Mouse (Mus musculus) right cerebral cortex, postnatal 25 days (tissue): Measurements from ENCODE around the gene Smok2a.
A peak's percentile ranks its signal among the peaks of the same experiment; 100 is the strongest.
"Not testable (repeated sequence)": the region's sequence is repeated elsewhere in the genome, so short reads cannot be mapped to it uniquely, and the experiment has no call there.

ENCODE experiments used
- DNase-seq: peaks from one replicate; pipeline ENCODE4 v3.0.0; 2022

Smok2a gene

DNA sequence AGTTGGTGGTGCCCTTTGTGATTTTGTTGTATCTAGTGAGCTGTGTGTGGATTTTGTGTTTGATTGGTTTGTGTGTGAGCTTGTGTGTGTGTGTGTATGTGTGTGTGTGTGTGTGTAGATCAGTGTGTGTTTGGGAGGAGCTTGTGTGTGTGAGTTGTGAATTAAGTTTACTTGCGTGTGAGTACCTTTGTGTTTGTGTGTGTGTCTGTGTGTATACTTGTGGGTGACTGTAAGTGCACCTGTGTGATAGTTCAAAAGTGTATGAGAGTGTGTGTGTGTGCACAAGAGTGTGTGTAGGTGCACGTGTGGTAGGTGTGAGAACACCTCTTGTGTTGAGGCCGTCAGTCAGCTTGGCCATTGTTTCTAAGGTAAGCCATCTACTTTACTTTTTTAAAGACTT is at the start of gene Smok2a:
Gene Smok2a (plus strand): TSS at position 301 of the 400 bp plus-strand sequence.
- DNase-seq, result no peak

DNA sequence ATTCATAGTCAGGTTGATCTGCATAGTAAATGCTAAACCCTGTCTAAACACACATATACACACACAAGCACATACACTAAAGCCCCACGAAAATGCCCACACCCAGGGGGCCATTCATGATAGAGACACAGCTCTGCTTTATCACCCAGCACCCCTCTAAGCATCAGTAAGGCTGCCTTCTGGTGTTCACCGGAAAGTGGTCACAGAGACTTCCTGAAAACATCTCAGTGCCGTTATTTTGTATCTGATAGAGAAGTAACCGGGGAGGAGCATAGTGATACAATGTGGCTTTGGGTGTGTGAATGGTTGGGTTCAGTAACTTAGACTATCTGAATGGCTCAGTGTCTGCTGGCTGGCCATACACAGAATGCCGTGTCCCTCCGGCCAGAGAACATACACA is 47.4 kb upstream of the Smok2a start:
- not testable (repeated sequence) for DNase-seq

GRCm38 (mm10) chr17:13174029-13174428 is 47.0 kb upstream of the Smok2a start:
- DNase-seq, result not testable (repeated sequence)

GRCm38 (mm10) chr17:13175609-13176008 is 45.4 kb upstream of the Smok2a start:
- not testable (repeated sequence) for DNase-seq

GRCm38 (mm10) chr17:13177796-13178195 is 43.2 kb upstream of the Smok2a start:
- DNase-seq, result not testable (repeated sequence)

- not testable (repeated sequence) for DNase-seq
Observed at GRCm38 (mm10) chr17:13179021-13179420, 42.0 kb upstream of the Smok2a start.

- not testable (repeated sequence) for DNase-seq
Observed at GRCm38 (mm10) chr17:13180491-13180890, 40.5 kb upstream of the Smok2a start.

- DNase-seq, result not testable (repeated sequence)
Observed at GRCm38 (mm10) chr17:13182712-13183111, 38.3 kb upstream of the Smok2a start.

DNA sequence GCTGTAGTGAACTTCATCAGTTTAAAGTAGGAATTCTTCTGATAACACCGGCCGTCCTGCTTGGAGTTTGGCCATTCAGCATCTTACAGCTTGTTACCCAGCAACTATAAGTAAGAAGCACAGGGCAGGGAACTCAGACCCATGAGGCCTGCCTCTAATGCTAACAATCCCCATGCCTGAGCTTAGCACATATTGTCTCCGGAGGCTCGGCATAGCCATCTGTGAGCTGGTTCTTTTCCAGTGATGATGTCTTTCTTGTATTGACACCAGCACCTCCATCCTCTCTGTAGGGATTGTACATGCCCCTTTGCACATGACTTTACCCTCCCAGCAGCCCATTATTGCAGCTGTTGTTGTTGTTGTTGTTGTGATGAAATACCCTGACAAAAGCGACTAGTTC is 36.5 kb upstream of the Smok2a start:
- not testable (repeated sequence) for DNase-seq

DNA sequence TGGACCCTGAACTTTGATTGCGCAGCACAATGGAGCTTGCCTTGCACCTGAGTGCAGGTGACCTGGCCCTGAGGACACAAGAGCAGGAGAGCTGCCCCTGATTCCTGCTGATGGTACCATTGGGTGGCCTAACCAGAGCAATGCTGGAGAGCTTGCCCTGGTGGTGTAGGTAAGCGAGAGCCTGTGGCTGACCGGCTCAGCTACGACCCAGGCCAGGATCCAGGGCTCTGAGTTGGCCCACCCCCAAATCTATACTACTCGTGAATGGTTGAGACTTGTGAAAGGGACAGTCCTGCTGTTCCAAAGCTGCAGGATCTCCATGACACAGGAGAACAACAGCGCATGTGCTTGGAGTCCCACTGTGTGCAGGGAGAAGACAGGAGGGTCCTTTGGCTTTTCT is 34.4 kb upstream of the Smok2a start:
- DNase-seq, result not testable (repeated sequence)

- peak; percentile 27 for DNase-seq
Observed at GRCm38 (mm10) chr17:13187621-13188020, 33.4 kb upstream of the Smok2a start.

GRCm38 (mm10) chr17:13188846-13189245 is 32.1 kb upstream of the Smok2a start:
- not testable (repeated sequence) for DNase-seq

GRCm38 (mm10) chr17:13190836-13191583 is 30.0 kb upstream of the Smok2a start:
- not testable (repeated sequence) for DNase-seq

- not testable (repeated sequence) for DNase-seq
Observed at GRCm38 (mm10) chr17:13196486-13196885, 24.5 kb upstream of the Smok2a start.

DNA sequence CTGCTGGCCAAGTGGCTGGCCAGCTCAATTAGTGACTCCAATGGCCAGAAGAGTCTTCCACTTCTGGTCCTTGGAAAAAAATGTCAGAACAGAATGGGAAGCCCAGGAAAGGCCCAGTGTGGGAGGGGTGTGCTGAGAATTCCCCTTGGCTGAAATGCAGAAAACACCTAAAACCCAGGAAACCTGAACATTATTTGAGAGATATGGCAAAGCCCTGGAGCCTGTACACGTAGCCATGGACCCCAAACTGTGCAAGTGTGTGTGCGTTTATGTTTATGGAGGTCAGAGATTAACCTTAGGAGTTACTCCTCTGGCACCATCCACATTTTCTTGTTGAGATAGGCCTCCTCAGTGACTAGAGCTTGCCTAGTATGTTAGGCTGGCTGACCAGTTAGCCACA is 22.2 kb upstream of the Smok2a start:
- DNase-seq, result not testable (repeated sequence)

- not testable (repeated sequence) for DNase-seq
Observed at GRCm38 (mm10) chr17:13199880-13200409, 21.0 kb upstream of the Smok2a start.

DNA sequence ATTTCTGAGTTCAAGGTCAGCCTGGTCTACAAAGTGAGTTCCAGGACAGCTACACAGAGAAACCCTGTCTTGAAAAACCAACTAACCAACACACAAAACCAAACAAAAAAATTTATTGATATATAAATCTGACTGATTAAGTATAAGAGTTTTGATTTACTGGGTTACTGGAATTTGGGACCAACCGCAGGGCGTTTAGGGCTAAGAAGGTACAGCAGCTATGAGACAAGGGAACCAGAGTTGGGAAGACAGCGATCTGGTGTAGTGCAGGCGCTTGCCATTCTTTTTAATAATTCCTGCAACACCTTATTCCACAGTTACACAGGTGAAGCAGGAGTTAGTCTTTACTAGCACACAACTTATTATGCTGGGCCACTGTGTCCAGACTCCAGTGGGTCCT is 19.4 kb upstream of the Smok2a start:
- DNase-seq, result not testable (repeated sequence)

DNA sequence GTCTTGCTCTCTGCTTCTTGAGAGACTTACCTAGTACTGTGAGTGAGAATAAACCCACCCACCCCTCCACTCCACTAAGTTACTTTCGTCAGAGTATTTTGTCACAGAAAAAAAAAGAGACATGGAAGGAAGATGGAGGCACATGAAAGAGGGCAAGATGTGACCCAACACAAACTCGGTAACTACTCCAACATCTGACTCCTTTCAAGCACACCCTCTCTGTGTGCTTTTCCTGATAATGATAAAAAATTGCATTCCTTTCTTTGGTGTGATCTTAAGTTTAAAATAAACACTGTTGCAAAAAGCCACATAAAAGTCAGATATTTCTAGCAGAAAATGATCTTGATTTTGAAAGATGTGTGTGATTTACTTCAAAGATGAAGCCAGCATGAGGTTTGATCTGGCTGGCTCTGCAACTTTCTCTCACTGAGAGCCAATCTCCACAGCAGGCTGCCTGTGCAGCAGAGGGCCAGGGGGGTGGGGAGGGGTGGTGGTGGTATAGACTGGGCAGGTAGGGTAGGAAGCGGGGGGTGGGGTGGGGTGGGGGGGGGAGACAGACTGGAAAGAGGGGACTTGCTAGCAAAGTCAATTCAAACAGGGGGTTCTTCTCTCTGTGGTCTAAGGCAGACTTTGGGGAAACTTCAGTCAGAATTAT is 18.4 kb upstream of the Smok2a start:
- DNase-seq, result not testable (repeated sequence)

DNA sequence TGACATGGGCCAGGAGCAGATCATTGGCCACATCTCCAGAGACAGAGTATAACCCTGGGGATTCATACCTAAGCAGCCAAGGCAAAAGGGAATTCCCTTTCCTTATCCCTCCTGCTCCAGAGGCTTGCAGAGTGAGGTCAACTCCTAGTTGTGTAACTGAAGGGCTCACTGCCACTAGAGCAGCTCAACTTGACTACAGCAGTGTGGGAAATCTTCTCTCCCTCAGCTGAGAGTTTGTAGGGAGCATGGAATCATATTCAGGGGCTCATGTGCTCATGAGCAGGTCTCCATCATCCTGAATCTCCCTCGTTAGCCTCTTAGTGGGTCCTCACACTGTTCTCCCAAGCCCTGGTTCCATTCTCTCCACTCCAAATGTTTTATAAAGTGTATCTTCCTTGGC is 15.7 kb upstream of the Smok2a start:
- not testable (repeated sequence) for DNase-seq

- no peak for DNase-seq
Observed at GRCm38 (mm10) chr17:13206491-13206890, 14.5 kb upstream of the Smok2a start.

GRCm38 (mm10) chr17:13208460-13208859 is 12.5 kb upstream of the Smok2a start:
- not testable (repeated sequence) for DNase-seq

GRCm38 (mm10) chr17:13212136-13212850 is 8.7 kb upstream of the Smok2a start:
- no peak for DNase-seq

DNA sequence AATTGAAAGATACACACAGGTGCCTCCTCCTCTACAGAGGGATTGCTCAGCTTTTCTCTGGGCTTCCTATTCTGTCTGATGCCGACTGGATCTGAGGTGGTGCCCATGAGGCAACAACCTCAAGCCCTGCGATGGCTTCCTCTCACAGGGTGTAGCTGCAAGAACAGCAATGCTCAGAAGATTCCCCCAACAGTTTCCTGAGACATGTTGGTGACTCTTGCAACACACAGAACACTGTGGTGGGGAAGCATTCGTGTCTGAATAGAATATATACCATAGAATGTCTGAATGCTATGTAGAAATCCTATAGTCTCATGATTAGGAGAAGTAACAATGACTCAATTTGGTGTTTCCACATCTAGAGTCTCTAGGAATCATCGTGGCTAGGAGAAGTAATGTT is 6.8 kb upstream of the Smok2a start:
- DNase-seq, result no peak
